Mouse (Mus musculus): Measurements from ENCODE around the gene Pdzrn4.

DNA sequence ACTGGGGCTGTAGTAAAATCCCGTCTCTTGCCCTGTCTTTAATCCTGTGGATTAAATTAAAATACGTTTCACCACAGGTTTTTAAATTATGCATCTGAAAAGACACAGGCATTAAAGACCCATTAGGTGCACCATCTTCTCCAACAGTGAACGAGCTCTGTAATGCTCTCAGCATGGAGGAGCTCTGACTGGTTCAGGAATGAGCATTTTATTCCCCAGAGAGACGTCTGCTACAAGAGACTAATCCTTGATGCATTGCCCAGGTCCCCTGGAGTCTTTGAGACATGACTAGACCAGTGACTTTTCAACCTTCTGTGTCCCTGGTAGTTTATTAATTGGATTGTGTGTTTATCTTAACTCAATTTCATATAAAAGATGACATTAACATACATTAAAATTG lies 38.6 kb downstream of the Pdzrn4 start:
- TF ChIP-seq TAL1 (IDR thresholded peaks at IDR 0.05; ENCODE audit: low read length) (no peak), GATA1 (IDR thresholded peaks at IDR 0.05; ENCODE audit: low read length) (no peak)

Data from erythroblast, embryonic 14.5 days (primary cell).